Mouse (Mus musculus): ENCODE measurements around the gene Krt1.

The Krt1 gene

DNA sequence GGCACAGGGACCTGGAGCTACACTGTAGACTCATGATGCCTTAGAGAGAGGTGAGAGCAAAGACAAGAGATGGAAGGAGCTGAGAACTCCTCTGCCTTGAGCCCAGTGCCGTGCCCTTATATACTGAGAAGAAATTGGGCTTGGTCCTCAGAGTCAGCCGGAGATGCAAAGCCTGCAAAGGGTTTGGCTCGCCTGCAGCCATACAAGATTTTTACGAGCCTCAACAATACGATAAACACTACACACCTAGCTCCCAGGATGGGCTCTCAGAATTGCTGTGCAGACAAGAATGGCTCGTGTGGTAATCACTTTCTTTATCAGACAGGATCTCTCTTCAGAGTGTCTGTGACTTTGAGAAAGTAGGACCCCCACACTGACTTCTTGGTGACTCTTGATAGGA, at the start of gene Krt1:
Gene Krt1, minus strand, starts transcription at position 101 of the 400 bp plus-strand sequence.
- in situ Hi-C loops (cut with MboI; ENCODE audit: low pct_unique_long_range_greater_than_20kb in 1 of 2, low sequenced_read_pairs in 2 of 2, unreplicated experiment in 1 of 2): no loop called here

DNA sequence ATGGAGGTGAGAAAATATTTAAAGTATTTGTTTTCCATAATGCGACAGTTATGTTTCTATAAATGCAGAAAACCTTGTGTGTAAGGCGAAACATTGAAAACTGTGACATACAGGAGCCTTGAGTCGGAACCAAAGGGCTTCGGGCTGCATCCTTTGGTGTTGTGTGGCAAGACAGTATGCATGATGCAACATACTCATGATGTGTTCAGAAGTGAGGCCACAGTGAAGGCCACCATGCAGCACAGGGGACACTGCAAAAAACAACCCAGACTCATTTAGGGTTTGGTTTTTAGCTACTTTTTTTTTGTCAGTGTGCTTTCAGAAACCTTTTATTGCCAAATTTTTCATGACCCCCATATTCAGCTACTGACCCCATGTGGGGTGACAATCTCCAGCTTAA, 44.6 kb upstream of the Krt1 start:
- in situ Hi-C loops (cut with MboI; ENCODE audit: low pct_unique_long_range_greater_than_20kb in 1 of 2, low sequenced_read_pairs in 2 of 2, unreplicated experiment in 1 of 2): no loop called here

DNA sequence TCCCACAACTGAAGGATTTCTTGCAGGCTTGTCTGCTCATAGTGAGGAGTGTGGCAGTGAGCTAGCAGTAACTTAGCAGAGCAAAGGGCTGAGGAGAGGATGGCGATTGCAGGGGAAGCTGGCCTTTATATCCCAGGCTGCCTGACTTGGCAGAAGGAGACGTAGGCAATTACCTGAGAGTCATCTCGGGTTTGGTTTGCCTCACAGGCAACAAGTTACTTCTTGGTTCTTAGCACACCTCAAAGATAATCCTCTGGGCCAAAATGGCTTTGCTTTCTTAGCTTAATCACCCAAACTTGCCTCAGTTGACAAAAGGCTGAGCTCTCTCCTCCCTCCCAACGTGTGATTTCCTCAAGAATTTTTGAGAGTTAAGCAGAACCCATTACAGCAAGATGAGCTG, 42.2 kb upstream of the Krt1 start, which contains the start of gene Krt76:
Gene Krt76, minus strand, starts transcription at position 101 of the 400 bp plus-strand sequence.
- in situ Hi-C loops (cut with MboI; ENCODE audit: low pct_unique_long_range_greater_than_20kb in 1 of 2, low sequenced_read_pairs in 2 of 2, unreplicated experiment in 1 of 2): no loop called here

DNA sequence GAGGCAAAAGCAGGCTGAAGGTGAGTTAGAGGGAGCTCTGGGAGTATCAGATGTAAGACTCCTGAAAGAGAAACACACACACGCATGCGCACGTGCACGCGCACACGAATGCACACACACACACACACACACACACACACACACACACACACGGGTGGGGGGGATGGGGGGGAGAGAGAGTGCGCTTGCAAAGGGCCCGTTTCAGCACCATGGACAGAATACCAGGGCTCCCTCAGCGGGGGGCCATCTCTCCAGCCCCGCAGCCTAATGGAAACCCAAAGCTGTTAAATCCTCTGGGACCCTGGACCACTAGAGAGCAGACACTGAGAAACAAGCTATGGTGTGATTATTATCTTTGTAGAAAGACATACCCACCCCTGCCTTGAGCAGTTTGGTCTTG, 29.2 kb upstream of the Krt1 start:
- in situ Hi-C loops (cut with MboI; ENCODE audit: low pct_unique_long_range_greater_than_20kb in 1 of 2, low sequenced_read_pairs in 2 of 2, unreplicated experiment in 1 of 2): no loop called here

DNA sequence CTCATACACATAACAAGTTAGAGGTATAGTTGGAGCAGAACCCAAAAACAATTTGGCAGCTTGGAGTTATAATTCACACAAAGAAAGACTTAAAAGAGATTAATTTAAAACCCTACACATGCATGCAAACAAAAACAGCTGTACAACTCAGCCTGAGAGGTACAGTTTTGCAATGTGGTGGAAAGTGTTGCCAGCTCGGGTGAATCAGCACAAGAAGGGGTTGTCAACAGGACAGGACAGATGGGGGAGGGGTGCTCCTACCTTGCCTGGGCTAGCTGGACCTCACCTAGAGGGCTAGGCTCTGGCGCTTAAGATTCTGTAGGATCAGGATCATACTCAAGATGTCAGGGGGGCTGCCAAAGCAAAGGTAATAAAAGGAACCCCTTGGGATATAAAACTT, 27.4 kb upstream of the Krt1 start:
- in situ Hi-C loops (cut with MboI; ENCODE audit: low pct_unique_long_range_greater_than_20kb in 1 of 2, low sequenced_read_pairs in 2 of 2, unreplicated experiment in 1 of 2): no loop called here

DNA sequence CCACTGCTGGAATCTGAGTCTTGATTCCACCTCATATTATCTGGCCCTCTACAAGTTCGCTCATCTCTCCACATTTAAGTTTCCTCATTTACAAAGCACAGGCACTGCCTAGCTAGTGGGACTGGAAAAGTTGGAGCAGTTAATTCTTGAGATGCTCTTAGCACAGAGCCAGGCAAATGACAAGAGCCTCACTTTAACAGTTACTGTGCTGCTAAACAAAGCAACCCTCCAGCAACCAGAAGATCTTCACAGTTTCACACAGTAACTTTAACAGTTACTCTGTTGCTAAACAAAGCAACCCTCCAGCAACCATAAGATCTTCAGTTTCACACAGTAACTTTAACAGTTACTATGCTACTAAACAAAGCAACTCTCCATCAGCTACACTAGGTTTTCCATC, 23.8 kb upstream of the Krt1 start:
- in situ Hi-C loops (cut with MboI; ENCODE audit: low pct_unique_long_range_greater_than_20kb in 1 of 2, low sequenced_read_pairs in 2 of 2, unreplicated experiment in 1 of 2): no loop called here

DNA sequence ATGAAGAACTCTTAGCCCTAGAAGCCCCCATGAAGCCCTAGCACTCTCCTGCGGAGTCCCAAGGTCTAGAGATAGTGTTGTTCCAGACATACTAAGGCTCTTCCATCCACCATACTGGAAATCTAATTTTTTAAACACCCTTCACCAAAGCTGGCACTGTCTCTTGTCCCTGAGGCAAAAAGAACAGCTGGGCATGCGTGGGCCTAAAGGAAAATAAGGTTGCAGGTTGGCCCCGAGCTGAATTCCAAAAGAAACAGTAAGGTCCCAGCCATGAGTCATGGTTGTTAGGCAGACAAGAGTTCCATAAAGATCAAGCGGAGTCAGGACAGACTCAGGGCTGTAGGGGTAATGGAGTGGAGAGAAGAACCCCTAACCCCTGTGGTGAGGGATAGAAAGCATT, 22.6 kb upstream of the Krt1 start:
- in situ Hi-C loops (cut with MboI; ENCODE audit: low pct_unique_long_range_greater_than_20kb in 1 of 2, low sequenced_read_pairs in 2 of 2, unreplicated experiment in 1 of 2): no loop called here

DNA sequence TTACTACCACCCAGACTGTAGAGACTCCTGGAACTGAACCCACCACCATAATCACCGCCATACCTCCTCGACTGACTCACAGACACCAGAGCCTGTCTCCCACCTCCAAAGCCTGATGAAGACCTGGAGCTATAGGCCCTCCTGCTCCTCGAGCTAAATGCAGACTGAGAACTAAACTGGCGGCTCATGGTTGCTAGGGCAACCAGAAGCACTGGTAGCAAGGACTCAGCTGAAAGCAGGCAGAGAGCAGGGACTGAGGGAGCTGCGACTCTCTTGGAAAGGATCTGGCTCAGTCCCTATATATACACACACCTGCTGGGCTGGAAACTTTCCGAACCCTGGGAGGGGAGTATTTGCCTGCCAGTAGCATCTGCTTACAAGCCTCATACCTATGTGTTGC, 18.8 kb upstream of the Krt1 start, which contains the start of gene Krt77:
Gene Krt77, minus strand, starts transcription at position 275 of the 400 bp plus-strand sequence.
- in situ Hi-C loops (cut with MboI; ENCODE audit: low pct_unique_long_range_greater_than_20kb in 1 of 2, low sequenced_read_pairs in 2 of 2, unreplicated experiment in 1 of 2): no loop called here

DNA sequence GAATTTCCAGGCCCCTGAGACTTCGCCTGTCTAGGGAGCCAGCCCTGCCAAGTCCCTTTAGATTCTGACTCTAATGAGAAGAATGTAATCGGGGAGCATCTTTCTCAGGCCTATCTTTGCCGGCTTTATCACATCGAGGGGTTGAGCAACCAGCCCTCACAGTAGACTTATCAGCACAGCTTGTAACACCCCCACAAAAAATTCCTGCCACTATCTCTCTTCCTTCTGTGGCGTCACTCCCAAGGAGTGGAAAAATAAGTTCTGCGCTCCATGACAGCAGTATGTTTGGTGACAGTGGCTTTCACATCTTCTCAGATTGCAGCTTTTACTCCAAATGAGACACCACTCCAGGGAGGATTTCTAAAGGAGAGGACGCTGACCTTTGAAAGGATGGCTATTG, 16.2 kb upstream of the Krt1 start:
- in situ Hi-C loops (cut with MboI; ENCODE audit: low pct_unique_long_range_greater_than_20kb in 1 of 2, low sequenced_read_pairs in 2 of 2, unreplicated experiment in 1 of 2): no loop called here

DNA sequence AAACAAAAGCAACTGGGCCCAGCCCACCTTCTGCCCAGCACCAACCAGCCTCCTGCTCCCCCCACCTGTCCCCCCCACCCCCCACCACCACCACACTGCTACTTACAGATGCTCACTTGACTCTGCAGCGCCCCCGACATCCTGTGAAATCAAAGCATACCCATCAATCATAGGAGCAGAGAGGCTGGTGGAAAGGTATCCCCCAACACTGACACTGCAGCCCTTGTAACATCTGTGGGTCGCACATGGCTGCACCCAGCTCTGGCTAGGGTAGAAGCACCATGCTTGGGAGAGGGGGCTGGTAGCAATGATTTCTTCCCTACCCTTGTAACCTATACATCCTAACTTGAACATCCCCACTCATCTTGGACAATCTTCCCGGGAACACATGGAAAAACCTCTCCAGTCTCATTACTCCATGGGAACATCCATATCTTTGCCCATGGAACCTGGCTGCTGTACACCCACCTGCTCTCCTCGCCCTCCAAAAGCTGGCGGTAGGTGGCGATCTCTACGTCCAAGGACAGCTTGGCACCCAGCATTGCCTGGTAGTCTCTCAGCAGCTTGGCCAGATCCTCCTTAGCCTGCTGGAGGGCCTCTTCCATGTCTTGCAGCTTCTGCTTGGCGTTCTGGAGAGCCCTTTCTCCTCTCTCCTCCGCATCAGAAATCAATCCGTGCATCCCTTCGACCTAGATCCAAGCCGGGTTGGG, 10.0 kb upstream of the Krt1 start:
- in situ Hi-C loops (cut with MboI; ENCODE audit: low pct_unique_long_range_greater_than_20kb in 1 of 2, low sequenced_read_pairs in 2 of 2, unreplicated experiment in 1 of 2): no loop called here

DNA sequence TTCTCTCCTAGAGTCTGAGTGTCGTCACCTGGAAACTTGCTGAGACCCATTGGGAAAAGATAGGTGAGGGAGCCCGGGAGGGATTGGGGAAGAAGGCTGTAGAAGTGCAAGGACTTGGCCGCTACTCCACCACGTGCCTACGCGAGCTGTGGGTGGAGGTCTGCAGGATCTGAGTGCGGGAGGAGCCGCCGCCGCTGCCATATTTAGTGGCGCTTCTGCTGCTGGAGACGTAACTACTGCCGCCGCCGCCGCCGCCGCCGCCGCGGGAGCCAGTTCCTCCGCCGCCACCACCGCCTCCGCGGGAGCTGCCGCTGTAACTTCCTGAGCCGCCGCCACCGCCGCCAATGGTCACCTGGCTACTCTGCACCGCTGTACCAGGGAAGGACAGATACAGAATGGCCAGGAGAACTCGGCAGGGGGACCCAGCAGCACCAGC, 9.2 kb upstream of the Krt1 start:
- in situ Hi-C loops (cut with MboI; ENCODE audit: low pct_unique_long_range_greater_than_20kb in 1 of 2, low sequenced_read_pairs in 2 of 2, unreplicated experiment in 1 of 2): no loop called here

DNA sequence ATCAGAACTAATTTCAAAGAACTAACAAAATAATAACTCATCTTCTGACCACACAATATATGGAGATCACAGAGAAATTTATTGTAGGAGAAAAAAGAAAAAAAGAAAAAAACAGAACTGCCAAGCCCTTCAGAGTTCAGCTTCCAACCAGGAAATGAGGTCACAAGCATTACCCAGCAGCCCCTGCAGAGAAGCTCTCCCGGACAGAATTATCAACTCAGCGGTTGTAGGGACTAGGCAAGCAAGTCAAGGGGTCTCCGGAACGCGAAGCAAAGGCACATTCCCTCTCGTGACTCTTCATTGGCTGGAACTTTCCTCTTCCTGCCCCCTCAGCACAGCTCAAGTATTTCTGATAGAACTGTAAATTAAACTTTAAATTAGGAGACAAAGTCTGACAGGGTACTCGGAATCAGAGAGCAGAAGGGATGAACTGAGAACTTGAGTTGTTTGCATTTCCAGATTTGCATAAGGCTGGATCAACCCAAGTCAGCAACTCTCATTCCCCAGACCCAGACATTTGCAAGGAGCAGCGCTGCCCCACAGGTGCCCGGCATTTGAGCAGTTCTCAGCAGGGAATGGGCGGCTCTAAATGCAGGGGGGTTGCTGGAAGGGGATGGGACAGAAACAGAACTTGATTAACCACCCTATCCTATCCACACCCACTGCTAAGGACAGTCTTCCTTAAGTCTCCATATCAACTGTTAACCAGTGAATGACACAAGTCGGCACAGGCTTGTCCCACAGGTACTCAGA, 8.3 kb upstream of the Krt1 start:
- in situ Hi-C loops (cut with MboI; ENCODE audit: low pct_unique_long_range_greater_than_20kb in 1 of 2, low sequenced_read_pairs in 2 of 2, unreplicated experiment in 1 of 2): no loop called here

DNA sequence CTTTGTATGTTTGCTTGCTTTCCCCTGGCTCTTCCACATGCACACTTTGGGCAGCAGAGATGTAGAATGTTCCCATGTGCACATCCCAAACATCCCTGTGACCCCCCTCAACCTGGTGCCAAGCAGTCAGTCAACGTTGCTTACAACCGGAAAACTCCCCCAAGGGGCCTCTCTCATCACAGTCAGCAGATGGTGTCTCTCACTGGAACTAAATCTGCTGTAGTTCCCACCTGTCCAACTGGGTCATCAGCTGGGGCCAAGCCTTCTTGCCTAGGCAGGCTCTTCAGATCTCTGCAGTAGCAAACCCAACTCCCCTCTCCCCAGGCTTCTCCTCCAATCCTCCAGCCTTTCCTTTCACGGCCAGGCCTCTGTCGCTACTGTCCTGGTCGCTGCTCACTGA, 6.1 kb upstream of the Krt1 start:
- in situ Hi-C loops (cut with MboI; ENCODE audit: low pct_unique_long_range_greater_than_20kb in 1 of 2, low sequenced_read_pairs in 2 of 2, unreplicated experiment in 1 of 2): no loop called here

DNA sequence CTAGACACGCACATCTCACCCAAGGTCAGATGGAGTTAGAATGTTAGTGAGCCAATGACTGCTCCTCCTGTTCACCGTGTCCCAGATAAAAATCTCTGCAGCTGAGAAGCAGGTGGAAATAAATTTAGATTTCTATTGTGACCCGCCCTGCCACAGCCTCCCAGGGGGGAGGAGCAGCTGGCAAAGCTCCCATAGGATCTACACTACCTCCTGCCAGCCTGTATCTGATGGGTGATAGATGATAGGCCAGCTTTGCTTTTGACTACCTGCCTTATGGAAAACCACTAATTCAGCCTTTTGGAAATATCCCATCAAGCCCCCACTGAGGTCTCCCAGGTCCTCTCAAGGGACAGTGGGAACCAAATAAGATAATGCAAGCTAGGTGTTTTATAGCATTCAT, 5.1 kb upstream of the Krt1 start:
- in situ Hi-C loops (cut with MboI; ENCODE audit: low pct_unique_long_range_greater_than_20kb in 1 of 2, low sequenced_read_pairs in 2 of 2, unreplicated experiment in 1 of 2): no loop called here

DNA sequence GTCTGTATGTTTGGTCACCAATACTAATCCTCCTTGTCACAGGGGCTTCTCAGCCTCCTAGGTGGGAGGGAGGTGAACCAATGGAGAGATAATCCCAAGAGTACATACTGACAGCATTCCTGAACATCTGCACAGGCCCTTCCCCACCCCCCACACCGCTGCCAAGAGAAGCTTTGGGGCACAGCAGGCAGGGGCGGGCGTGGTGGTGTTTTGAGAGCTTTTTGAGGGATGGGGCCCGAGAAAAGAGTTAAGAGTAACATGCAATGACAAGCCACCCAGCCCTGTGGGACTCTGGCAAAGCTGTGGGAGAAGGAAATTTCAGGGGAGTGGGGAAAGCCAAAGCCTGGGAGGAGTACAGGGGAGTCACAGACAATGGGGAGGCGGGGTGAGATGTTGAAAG, 3.7 kb upstream of the Krt1 start:
- in situ Hi-C loops (cut with MboI; ENCODE audit: low pct_unique_long_range_greater_than_20kb in 1 of 2, low sequenced_read_pairs in 2 of 2, unreplicated experiment in 1 of 2): no loop called here

DNA sequence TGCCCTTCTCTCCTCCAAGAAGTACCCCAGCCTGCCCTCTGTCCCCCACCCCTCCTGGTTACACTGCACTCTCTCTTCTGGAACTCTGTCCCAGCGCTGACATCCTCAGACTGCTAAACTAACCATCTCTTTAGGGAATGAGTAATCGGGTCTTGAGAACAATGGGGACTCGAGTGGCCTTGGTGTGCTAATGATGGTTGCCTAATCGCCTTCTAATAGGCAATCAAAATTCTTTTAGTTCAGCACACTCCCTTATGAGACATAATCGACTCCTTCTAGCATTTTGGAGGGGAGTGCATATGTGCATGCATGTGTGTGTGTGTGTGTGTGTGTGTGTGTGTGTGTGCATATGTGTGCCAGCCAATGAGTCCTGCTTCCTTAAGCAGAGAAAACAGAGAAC, 2.0 kb upstream of the Krt1 start:
- in situ Hi-C loops (cut with MboI; ENCODE audit: low pct_unique_long_range_greater_than_20kb in 1 of 2, low sequenced_read_pairs in 2 of 2, unreplicated experiment in 1 of 2): no loop called here

DNA sequence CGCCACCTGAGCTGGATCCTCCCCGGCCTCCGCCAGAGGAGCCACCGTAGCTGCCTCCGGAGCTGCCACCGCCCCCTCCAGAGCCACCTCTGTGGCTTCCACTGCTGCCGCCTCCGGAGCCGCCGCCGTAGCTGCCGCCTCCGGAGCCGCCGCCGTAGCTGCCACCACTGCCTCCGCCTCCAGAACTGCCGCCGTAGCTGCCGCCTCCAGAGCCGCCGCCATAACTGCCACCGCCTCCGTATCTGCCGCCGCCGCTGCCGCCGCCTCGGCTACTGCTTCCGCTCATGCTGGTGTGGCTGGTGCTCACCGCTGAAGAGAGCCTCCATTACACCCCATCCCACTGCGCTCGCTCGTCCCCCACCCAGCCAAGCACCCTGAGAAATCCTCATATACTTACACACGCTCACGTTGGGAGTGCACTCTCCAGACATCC, 4.6 kb downstream of the Krt1 start:
- in situ Hi-C loops (cut with MboI; ENCODE audit: low pct_unique_long_range_greater_than_20kb in 1 of 2, low sequenced_read_pairs in 2 of 2, unreplicated experiment in 1 of 2): no loop called here

DNA sequence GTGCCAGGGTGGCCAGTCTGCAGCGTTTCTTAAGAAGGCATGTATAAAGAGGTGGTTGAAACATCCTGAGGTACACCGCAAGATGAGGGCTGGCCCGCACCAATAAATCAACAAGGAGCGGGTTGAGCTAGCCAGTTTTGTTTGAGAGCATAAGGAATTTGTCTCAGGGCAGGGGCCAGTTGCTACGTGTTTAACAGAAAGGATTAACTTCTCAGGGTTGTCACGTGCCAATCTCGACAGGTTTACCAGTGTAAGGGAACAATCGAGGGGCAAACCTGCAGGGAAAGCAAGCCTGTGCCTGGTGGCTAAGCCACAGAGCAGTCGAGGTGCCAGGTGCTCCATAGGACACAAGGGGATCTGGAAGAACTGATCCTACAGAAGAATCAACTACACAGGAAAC, 7.4 kb downstream of the Krt1 start:
- in situ Hi-C loops (cut with MboI; ENCODE audit: low pct_unique_long_range_greater_than_20kb in 1 of 2, low sequenced_read_pairs in 2 of 2, unreplicated experiment in 1 of 2): no loop called here

DNA sequence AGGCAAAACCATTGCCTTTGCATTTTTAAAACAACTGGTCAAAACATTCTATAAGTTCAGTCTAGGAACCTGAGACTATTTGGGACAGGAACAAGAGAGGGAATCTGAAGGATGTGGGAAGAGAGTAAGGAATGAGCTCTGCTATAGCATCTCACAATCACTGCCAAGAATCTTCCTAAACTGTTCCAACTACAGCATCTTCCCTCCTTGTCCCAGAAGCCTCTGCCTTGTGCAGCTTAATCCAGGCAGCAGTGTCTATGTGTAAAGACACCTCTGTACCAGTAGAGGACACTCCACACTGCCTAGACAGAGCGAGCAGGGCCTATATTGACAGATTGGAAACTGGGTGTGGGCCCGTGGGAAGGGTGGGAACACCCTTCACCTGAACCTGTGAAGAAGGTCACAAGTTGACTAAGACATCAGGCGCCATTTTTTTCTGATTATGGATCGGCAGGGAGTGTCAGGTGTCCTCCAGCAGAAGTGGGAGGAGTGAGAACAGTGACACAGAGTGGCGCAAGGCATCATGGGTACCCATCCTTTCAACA, 15.7 kb downstream of the Krt1 start:
- in situ Hi-C loops (cut with MboI; ENCODE audit: low pct_unique_long_range_greater_than_20kb in 1 of 2, low sequenced_read_pairs in 2 of 2, unreplicated experiment in 1 of 2): no loop called here

DNA sequence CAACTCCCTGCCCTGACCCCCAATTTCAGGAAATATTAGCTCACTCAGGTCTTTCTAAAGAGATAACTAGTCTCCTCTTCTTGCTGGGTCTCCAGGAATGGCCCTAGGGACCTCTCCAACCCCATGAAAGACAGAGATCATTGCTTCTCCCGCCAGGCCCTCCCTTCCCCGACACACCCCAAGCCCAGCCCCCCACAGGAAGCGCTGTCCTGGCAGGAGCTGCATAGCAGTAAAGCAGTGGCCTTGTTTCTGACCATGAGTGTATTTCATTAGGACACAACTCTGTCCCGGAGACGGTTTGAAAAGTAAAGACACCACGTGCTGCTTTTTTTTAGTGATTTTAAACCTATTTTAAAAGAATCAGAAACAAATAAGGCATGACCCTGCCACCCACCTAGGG, 17.5 kb downstream of the Krt1 start:
- in situ Hi-C loops (cut with MboI; ENCODE audit: low pct_unique_long_range_greater_than_20kb in 1 of 2, low sequenced_read_pairs in 2 of 2, unreplicated experiment in 1 of 2): no loop called here

Measured in mouse embryonic stem cell (cell line).